Mouse (Mus musculus) bone marrow, adult 2 months (tissue): ENCODE results near the gene Eif4e.

ENCODE experiments used
- CTCF ChIP-seq: fragments of 200-500 bp; IDR thresholded peaks from 2 replicates; pipeline ENCODE4 v1.5.1; 2011; ENCODE audit warnings: low read length, control low read depth; ENCODE audit not compliant: control insufficient read depth, insufficient read depth
- POLR2A ChIP-seq: fragments of 200-500 bp; IDR thresholded peaks from 2 replicates; pipeline ENCODE4 v1.6.1; 2011; ENCODE audit warnings: low read depth, mild to moderate bottlenecking, control low read depth, low read length, borderline replicate concordance; ENCODE audit not compliant: control insufficient read depth

DNA sequence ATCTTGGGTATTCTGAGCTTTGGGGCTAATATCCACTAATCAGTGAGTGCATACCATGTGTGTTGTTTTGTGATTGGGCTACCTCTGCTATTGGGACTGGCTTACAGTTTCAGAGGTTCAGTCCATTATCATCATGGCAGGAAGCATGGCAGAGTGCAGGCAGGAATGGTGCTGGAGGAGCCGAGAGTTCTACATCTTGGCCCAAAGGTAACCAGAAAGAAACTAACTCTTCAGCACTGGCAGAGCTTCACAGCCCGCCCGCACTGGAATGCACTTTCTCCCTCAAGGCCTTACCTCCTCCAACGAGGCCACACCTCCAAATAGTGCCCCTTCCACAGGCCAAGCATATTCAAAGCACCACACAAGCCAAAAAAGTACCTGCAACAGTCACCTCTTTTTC, 27.2 kb upstream of the Eif4e start:
- TF ChIP-seq CTCF: no peak
- no peak for TF ChIP-seq POLR2A
